Mouse (Mus musculus) 3T3-L1 (cell line): ENCODE data around the gene Pth2.

Source experiments
- DNase-seq: peaks from one replicate; pipeline ENCODE4 v3.0.0-alpha.2; 2015; ENCODE audit warnings: low read depth, low spot score

Pth2 gene

DNA sequence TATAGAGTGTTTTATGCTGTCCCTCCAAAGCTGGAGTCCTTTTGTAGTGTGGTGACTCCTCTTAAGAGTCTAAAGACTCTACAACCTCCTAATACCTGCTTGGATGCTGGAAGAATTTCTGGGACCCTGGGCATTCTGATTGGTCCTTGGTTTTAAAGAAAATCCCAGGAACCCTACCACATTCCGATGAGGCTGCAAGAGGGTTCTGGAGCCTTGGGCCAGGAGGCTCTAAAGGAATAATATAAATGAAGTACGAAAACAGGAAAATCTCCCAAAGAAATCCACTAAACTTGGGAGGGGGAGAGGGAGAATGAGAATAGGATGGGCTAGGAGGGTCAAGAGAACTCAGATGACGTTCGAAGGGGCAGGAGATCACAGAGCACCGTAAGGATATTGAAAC, 27.2 kb upstream of the Pth2 start:
- DNase-seq, result peak; percentile 51

DNA sequence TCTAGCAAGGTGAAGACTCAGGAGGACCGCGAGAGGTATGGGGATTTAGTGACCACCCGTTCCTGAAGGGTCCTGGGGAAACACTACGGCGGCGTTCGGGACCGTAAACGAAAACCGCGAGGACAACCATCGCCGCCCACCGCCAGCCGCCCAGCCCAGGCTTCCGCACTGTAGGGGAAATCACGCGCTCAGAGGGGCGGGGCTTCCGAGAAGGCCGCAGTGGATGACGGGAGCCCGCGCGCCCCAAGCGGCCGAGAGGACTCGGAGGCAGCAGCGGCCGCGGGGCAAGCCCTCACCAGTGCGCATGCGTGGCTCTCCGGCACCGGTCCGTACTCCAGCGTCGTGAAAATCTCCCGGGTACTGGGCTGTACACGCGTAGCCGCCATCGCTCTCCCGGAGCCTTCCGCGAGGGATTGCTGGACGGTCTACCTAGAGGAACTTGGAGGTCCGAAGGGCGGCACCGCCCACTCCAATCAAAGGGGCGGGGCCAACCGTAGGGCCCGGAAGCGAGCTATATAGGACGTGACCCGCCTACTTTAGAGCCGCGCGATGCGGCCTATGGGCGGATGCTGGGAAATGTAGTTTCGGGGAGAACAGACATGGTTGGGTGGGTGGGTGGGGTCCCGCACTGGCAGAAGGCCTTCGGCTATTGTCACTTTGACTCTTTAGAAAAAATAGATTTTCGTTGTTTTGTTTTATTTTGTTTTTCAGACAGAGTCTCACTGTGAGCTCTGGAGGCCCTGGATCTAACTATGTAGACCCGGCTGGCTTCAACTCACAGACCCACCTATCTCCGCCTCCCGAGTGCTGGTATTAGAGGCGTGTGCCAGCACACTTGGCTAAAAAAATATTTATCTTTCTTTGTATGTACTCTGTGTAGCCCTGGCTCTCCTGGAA, 26.5 kb upstream of the Pth2 start, which contains the start of the genes Pih1d1 and Aldh16a1:
Gene Pih1d1 (plus strand): TSS at position 208 of the 897 bp plus-strand sequence.
Gene Aldh16a1 (minus strand): TSS at position 489 of the 897 bp plus-strand sequence.
- peak; percentile 92 for DNase-seq

DNA sequence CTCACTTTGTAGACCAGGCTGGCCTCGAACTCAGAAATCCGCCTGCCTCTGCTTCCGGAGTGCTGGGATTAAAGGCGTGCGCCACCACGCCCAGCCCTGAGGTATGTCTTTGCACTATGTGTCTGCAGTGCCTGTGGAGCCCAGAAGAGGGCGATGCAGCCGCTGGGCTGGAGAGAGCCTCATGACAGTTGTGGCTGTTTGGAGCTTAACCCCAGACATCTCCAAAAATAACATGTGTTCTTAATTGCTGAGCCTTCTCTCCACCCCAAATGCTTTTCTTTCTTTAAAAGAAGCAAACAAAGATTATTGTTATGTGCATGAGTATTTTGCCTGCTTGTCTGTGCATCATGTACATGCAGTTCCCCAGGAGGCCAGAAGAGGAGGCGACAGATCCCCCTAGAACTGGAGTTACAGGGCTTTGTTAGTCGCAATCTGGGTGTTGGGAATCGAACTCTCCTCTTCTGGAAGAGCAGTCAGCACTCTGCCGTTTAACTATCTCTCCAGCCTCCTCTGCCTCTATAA, 25.7 kb upstream of the Pth2 start:
- peak; percentile 77 for DNase-seq

DNA sequence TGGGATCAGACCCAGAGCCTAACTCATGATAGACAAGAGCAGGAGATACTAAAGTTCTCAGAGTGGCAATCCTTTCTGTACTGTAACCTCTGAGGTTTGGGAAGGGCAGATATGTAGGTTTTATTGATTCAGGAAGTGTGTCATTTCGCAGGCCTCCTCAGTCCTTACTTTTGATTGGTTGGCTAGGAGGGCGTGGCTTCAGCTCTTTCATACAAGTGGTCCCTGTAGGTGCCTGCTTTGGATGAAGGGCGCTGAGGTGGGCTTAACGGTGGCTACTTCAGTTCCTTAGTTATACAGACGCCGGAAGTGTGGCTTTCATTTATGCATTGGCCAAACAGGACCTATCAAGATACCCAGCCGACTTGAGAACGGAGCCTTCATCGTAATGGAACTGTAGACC, 25.2 kb upstream of the Pth2 start:
- peak; percentile 38 for DNase-seq

DNA sequence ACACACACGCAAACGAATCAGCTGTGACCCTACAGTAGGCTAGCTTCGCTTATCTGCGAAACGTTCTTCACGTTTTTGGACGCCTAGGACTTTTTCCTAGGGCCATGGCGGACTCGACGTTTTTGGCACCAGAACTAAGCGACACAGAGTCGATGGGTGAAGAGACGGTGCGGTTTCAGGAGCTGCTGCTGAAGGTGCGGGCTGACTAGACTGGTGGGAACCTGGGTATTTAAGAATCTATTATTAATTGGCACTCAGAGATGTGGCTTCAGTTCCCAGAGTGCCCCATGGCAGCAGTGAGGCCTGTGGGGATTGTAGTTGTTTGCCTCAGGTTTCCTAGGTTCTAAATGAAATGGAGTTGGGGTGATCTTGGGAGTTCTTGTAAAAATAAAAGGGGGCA, 24.6 kb upstream of the Pth2 start:
- no peak for DNase-seq

DNA sequence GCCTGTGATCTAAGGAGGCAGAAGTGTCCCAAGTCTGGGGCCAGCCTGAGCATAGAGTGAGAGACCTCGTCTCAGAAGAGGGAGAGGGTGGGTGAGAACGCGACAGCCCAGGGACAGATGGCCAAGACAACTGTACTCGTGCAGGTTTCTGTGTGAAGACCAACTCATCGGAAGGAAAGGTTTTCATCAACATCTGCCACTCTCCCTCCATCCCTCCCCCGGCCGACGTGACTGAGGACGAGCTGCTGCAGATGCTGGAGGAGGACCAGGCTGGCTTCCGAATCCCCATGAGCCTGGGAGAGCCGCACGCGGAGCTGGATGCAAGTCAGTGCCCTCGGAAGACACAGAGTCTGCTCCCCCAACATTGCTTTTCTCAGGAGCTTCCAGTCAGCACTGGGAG, 23.3 kb upstream of the Pth2 start:
- no peak for DNase-seq

DNA sequence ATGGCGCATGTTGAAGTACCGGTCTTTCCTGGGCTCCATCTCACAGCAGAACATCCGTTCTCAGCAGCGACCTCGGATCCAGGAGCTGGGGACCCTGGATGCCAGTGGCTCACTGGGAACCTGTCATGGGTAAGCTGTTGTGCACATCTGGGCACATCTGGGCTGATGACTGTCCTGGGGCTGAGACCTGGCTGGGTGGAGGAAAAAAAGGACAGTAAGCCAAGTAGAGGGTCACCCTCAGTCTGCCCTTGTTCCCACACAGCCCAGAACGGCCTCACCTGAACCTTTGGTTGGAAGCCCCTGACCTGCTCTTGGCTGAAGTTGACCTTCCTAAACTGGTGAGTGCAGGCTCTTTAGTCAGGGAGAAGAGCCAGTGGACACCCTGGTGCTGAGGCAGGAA, 21.8 kb upstream of the Pth2 start:
- no peak for DNase-seq

DNA sequence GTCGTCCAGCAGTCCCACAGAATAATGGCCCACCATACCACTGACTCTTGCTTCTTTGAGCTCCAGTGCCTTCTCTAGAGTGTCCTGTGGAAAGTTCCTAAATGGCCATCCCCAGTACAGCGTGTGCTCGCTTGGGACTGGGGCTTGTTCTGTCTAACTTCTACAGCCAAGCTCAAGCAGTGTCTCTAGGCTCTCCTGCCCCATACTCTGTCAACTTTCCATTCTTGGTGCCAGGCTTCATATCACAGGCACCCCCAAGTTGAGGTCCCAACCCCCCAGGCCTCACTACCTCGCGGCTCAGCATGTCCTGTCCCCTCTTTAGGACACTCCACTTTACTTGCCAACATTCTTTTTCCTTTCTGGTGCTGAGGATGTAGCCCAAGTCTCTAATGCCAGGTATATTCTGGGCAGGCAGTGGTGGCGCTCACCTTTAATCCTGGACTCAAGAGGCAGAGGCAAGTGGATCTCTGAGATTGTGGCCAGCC, 20.4 kb upstream of the Pth2 start:
- no peak for DNase-seq

DNA sequence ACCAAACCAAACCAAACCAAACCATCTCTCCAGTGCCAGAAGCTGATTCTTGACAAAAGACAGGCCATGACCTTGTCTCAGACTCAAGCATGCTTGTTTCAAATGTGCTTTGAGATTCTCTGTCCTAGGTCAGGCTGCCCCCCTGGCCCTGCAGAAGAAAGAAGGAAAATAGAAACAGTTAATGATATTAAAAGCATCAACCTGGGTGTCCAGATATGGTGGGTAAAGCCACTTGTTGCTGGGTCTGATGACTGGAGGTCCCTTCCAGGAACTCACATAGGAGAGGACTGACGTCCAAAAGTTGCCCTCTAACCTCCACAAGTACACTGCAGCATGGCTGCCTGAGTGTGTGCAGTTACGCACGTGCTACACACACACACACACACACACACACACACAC, 19.9 kb upstream of the Pth2 start:
- DNase-seq, result no peak

DNA sequence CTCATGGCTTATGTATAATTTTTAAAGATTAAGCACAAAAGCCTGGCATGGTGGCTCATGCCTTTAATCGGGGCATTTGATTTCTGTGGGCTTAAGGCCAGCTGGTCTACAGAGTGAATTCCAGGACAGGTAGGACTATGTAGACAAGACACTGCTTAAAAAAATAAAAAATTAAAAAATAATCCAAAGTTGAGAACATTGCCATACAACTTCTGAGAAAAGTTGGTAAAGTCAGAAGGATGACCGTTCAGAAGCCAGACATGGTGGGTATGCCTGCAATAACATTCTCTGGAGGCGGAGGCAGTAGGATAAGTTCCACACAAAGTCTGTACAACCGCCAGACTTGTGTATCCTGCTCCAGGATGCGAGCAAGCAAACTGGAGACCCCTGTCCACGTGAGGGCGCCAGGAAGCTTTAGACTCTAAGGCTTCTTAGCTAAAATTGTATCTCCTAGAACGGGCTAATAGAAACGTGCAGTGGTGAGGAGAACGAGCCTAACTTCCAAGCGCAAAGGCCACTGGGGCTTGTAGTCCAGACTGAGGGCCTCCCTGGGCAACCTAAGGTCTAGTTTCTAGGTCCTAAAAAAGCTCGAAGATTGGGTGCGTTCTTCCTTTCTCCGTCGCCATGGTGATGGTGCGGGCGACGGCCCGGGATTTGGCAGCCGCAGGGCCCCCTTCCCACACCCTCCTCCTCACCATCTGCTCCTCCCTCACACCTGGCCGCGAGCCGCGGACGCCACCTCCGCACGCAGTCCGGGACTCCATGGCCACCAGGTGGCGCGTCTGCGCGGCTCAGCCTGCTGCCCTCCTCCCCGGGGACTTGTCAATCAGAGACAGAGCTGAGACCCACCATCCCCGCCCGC, 19.0 kb upstream of the Pth2 start:
- peak; percentile 89 for DNase-seq

DNA sequence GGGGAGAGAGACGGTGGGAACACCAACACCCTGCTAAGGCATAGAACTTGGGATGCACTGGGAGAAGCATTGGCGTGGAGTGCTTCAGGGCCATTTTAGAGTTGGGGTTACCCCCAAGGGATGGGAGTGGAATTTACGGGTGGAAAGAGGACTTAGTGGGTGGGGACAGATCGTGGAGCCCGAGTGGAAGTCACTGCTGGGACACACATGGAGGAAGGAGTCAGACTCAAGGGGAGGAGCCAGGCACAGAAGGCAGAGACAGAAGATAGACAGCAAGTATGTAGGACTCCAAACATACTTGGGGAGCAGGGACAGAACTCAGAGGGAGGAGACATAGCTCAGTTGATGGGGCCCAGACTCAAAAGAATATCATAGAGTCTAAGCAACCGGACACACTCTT, 18.2 kb upstream of the Pth2 start:
- DNase-seq, result peak; percentile 11

DNA sequence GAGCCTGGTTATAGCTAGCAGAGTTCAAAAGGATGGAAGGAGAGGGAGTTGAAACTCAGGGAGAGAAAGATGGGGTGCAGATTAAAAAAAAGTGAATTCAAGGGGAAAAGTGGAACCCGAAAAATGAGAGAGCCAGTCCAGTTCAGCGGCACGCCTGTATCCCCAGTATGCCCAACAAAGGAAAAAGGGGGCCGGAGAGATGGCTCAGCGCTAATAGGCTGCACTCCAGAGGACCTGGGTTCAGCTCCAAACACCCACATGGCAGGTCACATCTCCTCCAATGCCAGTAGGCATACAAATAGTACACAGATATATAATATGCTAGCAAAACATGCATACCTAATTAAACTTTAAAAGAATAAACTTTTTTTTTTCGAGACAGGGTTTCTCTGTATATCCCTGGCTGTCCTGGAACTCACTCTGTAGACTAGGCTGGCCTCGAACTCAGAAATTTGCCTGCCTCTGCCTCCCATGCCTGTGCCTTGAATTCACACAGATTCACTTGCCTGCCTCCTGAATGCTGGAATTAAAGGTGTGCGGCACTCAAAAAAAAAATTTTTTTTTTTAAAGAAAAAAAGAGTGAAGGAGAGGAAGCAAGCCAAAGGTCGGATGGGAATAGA, 17.7 kb upstream of the Pth2 start:
- no peak for DNase-seq

DNA sequence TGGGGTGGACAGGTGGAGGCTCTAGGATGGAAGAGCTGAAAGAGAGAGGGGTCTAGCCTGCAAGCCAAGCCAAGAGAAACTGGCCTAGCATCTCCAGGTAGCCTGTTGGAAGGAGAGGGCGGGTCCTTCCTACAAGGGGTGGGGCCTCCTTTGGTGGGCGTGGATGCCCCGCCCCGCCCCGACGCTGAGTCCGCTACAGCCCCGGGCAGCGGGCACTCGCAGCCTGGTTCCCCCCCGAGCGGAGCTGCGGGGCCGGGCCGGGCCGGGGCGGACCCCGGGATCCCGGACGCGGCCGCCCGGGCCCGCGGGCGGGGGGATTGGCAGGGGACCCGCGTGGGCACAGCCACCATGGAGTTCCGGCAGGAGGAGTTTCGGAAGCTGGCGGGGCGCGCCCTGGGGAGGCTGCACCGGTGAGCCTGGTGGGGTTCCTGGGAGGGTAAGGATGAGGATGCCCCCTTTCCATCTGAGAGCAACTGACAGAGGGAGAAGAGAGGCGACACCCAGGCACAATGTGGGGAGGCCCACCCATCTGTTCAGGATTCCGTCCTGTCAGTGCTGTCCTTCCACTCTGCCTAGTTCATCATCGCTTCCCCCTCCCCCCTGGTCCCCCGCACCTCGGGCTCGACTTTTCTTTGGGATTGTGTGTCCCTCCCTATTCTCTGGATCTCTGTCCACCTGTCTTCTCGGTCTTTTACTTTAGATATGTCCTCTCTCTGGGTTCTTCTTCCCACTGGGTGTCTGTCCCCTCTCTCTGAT, 16.9 kb upstream of the Pth2 start, which contains the start of gene Slc17a7:
Gene Slc17a7 (plus strand): TSS at position 215 of the 756 bp plus-strand sequence.
- no peak for DNase-seq

DNA sequence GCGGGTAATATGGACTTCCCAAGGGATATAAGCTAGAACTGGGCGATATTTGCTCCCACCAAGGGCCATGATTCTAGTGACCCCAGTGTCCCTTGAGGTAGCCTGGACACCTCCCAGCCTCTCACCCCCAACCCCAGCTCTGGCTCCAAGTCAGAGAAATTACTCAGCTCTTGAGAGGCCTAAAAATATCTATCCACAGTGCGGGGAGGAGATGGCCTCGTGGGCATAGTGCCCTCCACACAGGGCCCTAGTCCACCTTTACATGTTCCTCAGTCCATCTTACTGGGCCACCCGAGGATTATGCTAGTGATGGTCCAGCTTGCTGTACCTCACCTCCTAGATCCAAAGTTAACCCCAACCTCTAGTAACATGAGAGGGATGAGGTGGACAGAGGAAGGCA, 16.0 kb upstream of the Pth2 start:
- DNase-seq, result no peak

DNA sequence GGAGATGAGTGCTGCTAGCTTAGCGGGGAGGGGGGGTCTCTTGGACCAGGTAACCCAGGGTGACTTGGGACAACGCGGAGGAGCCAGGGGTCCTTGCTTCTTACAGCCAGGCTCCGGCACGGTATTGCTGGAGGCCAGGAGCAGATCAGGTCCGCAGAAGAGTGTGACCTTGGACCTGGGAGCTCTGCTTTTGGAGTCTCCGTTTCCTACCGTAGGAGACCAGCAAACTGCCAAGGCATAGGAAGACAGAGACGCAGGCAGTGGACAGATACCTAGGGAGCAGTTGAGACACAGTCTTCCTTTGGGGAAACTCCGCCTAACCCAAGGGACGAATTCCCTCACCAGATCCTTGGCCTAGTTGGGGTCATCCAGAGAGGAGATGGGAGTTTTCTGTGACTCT, 15.1 kb upstream of the Pth2 start:
- no peak for DNase-seq

DNA sequence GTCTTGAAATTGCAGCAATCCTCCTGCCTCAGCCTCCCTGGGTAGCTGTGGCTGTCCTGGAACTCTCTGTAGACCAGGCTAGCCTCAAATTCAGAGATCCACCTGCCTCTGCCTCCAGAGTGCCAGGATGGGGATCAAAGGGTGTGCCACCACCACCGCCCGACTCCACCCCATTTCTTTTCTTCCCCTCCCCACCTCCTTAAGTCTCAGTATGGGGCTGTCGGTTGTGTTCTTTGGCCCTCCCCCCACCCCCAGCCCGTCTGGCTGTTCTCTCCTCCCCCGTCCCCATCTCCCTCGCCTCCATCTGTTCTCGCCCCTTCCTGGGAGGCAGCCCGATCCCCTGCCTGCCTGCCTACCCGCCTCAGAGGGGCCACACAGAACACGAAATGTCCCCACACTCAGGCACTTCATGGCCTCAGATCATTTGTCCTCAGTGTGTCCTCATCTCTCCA, 13.8 kb upstream of the Pth2 start:
- DNase-seq, result no peak

DNA sequence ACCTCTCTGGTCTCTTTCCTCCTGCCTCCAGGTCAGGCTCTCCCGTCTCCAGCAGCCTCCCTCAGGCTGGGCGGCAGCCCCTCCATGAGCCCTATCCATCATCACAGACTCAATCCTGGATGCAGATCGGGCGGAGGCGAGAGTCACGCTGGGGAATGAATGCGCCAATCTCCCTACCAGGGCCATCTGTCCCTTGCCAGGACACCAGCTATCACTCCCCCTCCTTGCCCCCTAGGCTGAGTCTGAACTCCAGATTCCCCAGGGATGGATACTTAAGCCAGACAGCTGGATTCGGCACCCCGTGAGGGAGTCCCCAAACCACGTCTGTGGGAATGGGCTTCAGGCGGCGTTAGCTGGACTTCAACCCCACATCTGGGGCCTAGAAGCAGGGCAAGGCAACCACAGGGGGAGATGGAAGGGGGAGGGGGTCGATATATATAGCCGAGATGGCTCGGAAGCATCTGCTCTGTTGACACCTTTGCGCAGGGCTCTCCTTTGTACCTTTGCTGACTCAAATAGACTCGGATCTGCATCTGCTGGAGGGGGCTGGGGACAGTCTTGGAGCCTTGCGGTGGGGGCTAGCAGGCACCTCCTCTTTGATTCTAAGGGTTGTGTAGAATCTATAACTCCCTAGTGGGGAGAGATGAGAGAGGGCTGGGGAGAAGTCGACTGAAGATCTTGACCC, 12.9 kb upstream of the Pth2 start:
- no peak for DNase-seq

DNA sequence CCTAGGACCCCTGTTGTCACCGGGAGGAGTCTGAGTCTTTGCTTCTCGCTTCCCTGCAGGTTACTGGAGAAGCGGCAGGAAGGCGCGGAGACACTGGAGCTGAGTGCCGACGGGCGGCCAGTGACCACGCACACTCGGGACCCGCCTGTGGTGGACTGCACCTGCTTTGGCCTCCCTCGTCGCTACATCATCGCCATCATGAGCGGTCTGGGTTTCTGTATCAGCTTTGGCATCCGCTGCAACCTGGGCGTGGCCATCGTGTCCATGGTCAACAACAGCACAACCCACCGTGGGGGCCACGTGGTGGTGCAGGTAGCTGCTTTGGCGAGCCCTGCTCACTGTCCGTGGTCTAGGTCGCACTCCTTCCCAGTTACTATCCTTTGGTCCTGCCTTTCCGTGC, 12.1 kb upstream of the Pth2 start:
- no peak for DNase-seq

DNA sequence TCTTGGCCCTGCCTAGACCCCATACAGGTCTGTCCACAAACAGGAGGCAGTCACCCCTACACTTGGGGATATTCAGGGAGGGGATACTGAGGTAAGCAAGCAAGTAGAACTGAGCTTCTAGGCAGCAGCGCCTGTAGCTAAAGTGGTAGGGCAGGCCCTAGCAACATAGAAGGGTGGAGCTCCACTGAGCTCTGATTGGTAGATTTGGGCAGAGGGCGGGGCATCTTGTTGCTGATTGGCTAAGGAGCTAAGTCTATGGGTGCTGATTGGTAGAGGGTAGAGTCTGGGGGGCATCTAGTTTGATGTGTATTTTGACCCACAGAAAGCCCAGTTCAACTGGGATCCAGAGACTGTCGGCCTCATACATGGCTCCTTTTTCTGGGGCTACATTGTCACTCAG, 11.3 kb upstream of the Pth2 start:
- DNase-seq, result no peak

DNA sequence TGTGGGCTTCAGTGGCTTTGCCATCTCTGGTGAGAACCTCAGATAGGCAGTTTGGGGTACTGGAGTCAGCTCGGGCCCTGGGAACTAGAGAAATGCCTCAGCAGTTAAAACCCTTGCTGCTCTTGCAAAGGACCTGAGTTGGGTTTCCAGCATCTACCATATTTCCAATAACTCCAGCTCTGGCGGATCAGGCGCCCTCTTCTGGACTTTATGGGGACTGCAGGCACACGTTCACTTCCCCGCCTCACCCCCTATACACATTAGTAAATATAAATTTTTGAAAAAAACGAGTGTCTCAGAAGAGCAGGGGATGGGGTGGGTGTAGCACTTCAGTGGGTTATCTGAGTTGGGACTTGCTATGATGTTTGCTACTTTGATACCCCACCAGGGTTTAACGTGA, 7.8 kb upstream of the Pth2 start:
- peak; percentile 32 for DNase-seq
